Mouse (Mus musculus): Measurements from ENCODE around the gene Adssl1.

Gene Adssl1

DNA sequence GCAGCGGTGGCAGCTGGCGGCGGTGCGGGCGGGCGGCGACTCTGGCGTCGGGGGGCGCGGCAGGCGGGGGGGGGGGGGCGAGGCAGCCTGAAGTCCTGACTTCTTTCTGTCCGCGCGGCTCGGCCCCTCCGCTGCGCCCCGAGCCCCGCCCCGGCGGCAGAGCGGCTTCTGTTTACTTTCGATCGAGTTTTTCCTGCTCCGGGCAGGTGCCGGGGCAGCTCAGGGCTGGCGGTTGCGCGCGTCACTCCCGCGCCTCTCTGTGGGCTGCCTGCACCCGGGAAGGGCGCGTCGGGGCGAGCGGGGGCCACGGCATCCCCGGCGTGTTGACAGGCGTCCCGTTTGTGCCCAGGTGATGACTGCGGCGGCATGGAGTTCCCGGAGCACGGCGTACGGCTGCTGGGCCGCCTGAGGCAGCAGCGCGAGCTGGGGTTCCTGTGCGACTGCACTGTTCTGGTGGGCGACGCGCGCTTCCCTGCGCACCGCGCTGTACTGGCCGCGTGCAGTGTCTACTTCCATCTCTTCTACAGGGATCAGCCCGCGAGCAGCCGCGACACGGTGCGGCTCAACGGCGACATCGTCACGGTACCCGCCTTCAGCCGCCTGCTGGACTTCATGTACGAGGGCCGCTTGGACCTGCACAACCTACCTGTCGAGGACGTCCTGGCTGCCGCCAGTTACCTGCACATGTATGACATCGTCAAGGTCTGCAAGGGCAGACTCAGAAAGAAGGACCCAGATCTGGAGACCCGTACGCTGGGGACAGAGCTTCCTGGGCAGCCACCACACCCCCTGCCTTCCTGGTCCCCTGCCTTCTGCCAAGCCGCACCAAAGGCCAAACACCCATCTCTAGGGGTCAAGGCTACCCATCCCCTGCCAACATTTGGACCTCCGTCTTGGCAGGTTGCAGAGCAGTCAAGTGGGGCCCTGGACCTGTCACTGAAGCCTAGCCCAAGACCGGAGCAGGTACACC lies 59.5 kb downstream of the Adssl1 start:
- peak; percentile 55 for DNase-seq

DNA sequence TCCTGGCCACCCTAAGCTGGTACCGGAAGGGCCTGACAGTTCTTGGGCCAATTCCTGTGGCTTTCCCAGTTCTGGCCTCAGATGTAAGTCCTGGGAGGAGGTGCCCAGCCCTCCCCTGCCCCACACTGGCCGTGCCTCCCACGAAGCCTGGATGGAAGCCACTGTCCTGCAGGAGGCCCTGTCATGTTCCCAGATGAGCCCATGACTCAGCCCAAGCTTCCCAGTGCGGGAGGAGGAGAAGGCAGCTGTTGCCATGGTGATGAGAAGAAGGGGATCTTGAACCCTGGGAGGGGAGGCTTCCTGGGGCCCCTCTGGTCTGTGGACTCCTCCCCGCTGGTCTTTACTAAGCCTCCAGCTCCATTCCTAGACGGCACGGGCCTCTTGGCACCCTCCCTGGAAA lies 63.5 kb downstream of the Adssl1 start:
- DNase-seq = no peak

DNA sequence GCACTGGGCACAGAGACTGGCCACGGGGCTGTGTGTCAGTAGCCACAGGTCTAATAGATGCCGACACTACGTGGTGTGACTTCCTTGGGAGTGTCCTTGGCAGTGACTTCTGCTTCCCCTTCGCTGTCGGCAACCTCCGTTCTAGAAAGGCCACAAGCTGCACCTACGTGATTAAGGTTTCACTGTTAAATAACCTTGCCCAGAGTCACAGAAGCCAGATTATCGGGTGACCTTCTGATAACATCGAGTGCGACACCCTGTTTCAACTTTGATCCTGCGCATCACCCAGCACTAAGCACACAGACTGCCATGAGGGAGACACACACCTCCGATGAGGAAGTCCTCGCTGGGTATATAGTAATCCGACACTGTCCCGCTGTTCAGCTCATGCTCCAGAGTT lies 68.6 kb downstream of the Adssl1 start:
- no peak for DNase-seq

Measured in thymus, postnatal 25 days (tissue).